Mouse (Mus musculus) cerebellum, adult 2 months (tissue): ENCODE measurements at regions not wholly inside any gene's neighbourhood (a gene's known extent, or its start where the extent isn't known, plus 50 kb on each side); places are given as distances from the start of the nearest gene placed in this dataset.

Experiments used
- CTCF ChIP-seq: fragments of 200-500 bp; IDR thresholded peaks from 2 replicates; pipeline ENCODE4 v1.5.1; 2011; ENCODE audit warnings: low read depth, mild to moderate bottlenecking, control low read depth, low read length, moderate library complexity, borderline replicate concordance; ENCODE audit not compliant: insufficient read depth
- POLR2A ChIP-seq: fragments of 200-500 bp; IDR thresholded peaks from 2 replicates; pipeline ENCODE4 v1.6.1; 2011; ENCODE audit warnings: low read length, control low read depth, borderline replicate concordance; ENCODE audit not compliant: insufficient read depth

DNA sequence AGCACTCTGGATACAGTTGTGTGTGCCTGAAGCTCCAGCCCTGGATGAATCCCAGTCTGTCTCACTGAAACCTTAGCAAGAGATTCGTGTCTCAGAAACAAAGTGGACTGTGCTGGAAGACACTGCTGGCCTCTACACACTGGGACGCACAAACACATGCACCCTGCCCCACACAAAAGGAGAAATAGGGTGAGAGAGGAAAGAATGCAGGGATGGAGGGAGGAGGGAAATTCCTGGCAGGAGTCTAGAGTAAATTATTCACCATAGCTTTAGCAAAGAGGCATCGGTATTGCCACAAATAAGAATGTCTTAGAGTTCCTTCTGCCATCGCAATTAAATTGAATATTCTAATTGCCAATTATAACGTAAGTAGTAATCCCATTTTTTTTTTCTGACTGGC lies 530.4 kb upstream of the Kdm8 start:
- TF ChIP-seq POLR2A (no peak), CTCF (no peak)
